Mouse (Mus musculus): ENCODE results near the gene Crip1.

- TF ChIP-seq CTCF (IDR thresholded peaks at IDR 0.05; ENCODE audit: borderline replicate concordance, extremely low read depth, insufficient read depth, insufficient read length) (no peak), POLR2A (IDR thresholded peaks at IDR 0.05; ENCODE audit: borderline replicate concordance, extremely low read depth, insufficient read depth, insufficient read length, poor library complexity, severe bottlenecking) (no peak)
Observed at GRCm38 (mm10) chr12:113168031-113168536, 22.0 kb downstream of the Crip1 start.

Measured in brain, embryonic 14.5 days (tissue).